ENCODE assay signal across 1 mouse cellular context in the genomic region with DNA sequence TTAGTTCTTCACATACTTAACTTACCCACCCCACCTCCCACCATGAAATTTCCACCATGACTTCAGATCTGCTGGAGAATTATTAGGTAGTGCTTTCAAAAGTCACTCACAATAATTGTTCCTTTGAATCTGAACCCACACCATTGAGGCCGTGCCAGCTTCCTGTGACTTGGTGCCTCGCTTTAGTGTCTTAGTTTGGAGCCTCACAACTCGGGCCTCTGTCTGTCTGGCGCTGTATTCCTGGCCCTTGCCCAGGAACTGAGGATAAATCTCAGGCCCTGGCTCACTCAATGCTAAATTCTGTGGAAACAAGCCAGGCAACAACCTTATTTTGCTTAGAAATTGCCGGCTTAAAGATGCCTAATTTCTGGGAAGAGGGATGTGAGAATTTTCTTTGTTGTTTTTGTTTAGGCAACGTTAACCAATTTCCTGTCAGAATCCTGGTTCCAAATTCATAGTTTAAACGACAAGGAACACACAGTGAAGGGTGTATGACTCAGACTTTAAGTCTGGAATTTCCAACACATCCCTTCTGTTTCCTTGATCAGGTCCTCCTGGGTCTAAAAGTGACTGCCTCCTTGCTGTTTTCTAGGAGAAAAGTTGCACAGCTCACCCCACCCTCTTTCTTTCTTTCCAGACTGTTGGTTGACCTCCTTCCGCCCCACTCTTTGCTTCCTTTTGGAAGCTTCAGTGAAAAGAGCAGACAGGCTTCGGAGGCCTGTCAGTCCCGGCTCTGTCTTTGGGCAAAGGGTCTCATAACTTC.
TF ChIP-seq lines count a peak whose summit lies in the region.

No protein-coding gene starts in this region.

TF ChIP-seq in CH12.LX, 34 proteins besides CTCF, POLR2A, EP300 and RAD21:
- TF ChIP-seq TCF12 (IDR thresholded peaks at IDR 0.05; ENCODE audit: low read depth, low read length) = no peak
- no peak for TF ChIP-seq ETS1 (conservative IDR thresholded peaks at IDR 0.05; ENCODE audit: low read depth, low read length)
- no peak for TF ChIP-seq UBTF (IDR thresholded peaks at IDR 0.05; ENCODE audit: low read depth, low read length)
- no peak for TF ChIP-seq RCOR1 (conservative IDR thresholded peaks at IDR 0.05; ENCODE audit: low read depth, low read length)
- no peak for TF ChIP-seq SMC3 (IDR thresholded peaks at IDR 0.05; ENCODE audit: low read depth, low read length)
- no peak for TF ChIP-seq BHLHE40 (IDR thresholded peaks at IDR 0.05; ENCODE audit: low read depth, low read length)
- no peak for TF ChIP-seq IRF4 (IDR thresholded peaks at IDR 0.05; ENCODE audit: low read depth, low read length)
- no peak for TF ChIP-seq NELFE (IDR thresholded peaks at IDR 0.05; ENCODE audit: low read depth, low read length)
- TF ChIP-seq TBP (conservative IDR thresholded peaks at IDR 0.05; ENCODE audit: low read depth, low read length) = no peak
- no peak for TF ChIP-seq MAFK (IDR thresholded peaks at IDR 0.05; ENCODE audit: insufficient replicate concordance, low read length)
- no peak for TF ChIP-seq MEF2A (IDR thresholded peaks at IDR 0.05; ENCODE audit: borderline replicate concordance, low read depth, low read length)
